Mouse (Mus musculus) colon, adult 2 months (tissue): ENCODE results near the gene Taf13. TPM values are rescaled to one million over a fixed set of nuclear protein-coding genes. Genes with fewer than 3 reads are reported as not detected.

Experiments used
- polyA plus RNA-seq: library from polyadenylated mRNA; depleted of rRNA; stranded (reverse); fragments of >200 nt; gene quantifications from 2 replicates; pipeline ENCODE4 v1.2.3, GENCODE M21; 2012; rRNA removed

The Taf13 gene
- 1.3 and 1.8 TPM in 2 replicates for polyA plus RNA-seq

DNA sequence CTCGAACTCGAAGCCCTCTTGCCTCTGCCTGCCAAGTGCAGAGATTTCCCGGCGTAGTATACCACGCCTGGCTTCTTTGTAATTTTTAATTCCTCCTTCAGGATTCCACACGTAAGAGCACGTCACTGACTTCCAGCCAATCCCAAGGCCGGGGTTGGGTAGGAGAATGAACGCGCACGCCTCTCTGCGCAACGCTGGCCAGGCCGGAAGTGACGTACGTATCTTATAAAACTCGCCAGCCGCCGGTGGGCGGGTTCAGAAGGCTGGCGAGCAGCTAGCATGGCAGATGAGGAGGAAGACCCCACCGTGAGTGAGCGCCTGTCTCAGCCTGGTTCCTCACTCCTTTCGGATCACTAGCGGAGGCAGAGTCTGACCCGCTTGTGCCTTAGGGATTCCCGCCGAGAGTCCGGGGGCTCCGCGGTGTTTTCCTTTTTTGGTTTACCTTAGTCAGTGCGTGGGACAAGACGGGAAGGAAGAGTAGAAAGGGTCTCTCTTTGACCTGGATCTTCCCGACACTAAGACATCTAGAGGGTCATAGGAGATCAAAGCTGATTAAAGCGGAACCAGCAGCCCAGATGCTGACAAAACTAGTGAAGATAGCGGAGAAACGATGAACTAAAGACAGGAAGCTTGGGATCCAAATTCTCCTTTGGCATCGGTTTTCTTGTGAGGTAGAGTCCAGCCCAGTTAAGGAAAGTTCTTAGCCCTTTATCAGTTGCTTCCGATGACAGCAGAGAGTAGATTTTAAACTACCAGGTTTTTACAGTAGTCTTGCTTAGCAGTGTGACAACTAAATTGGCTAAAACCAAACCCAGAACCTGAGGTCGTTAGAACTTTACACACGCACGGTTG lies at the start of gene Taf13:
Gene Taf13 (plus strand): TSS at position 256 of the 852 bp plus-strand sequence.

DNA sequence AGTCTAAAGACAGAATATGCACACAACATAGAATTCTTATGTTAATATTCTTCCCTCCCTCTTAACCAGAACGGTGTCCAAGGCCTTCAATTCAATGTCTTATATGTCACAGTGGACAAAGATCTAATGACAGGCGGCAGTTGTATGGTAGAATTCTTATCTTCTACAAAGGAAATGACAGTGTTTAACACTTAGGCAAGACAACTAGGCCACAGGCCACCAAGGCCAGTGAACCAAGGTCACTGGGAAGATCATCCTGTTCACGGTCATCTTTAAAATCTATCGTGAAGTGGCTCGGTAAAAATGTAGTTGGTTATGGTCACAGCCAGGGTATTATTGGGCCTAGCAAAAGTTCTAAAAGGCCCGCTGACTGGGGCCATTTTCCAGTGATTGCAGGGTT lies 37.5 kb upstream of the Taf13 start, which contains the start of gene 1700013F07Rik:
Gene 1700013F07Rik (plus strand): TSS at position 200 of the 400 bp plus-strand sequence.

DNA sequence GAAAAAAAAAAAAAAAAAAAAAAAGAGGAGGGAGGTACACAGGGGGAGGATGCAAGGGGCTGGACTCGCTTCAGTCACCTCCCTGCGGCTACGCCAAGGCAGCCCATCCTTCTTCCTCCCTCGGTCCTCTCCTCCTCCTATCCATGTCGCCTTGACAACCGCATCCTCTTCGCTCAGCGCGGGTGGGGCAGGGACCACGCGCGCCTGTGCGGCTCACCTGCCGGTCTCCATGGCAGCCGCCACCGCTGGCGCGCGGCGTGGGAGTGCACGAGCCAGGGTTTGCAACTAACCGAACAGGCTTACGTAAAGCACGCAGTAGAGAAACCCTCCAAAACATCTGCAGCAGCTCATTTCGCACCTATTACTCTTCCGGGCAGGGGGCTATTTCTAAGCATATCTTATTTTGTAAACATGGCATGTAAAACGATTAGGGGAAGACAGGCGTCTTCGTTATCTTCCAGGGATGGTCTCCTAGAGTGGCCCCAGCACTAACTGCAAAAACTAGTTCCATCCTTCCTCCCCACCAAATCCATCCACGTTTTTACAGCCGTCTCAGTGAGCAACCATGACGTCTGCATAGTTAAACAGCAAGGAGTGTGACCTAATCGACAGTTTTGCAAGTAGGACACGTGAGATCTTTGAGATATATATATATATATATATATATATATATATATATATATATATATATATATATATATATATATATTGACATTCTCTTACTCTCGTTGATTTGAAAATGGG lies 34.8 kb upstream of the Taf13 start, which contains the start of gene 5330417C22Rik:
Gene 5330417C22Rik (minus strand): TSS at position 20 of the 744 bp plus-strand sequence.

DNA sequence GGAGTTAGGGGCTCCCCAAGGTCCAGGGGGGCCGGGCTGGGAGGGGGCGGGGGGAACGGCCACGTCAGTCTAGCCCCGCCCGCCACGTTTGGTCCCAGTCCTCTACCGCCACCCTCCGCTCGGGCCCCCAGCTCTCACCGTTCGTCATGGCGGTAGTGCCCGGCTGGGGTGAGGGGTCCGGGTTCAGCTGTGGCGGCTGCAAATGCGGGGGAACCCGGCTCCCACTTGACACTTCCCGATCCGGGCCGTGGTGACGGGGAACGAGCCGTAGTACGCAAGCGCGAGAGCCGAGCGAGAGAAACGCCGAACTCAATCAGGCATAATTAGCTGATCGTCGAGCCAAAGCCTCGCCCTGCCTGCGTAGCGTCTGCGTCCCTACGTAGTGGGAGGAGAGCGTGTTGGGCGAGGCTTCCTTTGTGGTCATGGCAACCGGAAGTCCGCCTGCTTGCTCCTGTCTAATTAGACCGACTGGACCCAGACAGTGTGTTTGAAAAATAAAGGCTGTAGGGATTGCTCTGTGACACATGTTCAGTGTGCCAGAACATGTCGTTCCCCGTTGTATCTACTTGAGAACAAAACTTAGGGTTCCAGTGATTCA lies 9.3 kb upstream of the Taf13 start, which contains the start of gene Tmem167b:
Gene Tmem167b (minus strand): TSS at position 334 of the 598 bp plus-strand sequence.

DNA sequence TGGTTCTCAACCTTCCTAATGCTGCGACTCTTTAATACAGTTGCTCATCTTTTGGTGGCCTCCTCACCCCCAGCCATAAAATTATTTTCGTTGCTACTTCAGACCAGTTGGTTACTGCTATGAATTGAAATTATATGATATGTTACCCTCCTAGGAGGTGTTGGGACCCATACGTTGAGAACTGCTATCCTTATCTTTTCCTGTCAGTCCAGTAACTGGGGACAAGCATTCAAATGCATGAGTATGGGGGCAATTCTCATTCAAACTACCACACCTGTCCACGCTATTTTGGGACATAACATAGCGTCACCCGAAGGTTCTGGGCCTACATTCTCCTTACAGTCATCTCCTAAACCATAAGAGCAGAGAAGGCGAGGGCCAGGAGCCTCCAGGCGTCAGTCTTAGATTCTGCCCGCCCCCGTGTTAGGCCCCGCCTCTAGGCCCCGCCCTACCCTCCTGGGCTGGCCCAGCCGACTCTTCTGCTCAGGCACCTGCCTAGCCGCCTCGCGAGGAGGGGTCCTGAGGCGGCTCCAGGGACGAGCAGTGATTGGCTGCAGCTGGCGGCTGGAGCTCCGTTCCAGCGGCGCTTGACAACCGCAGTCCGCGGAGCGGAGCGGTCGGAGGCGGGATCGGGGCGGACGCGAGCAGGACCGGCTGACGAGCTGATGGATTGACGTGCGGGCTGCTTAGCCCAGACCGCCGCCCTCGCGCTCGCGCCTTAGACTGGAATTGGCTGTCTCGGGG lies 19.5 kb downstream of the Taf13 start, which contains the start of gene Wdr47:
Gene Wdr47 (plus strand): TSS at position 494 of the 744 bp plus-strand sequence.

Other genes starting within 250 kb of the Taf13 start
- not detected in 2 replicates for gene Mybphl, start 206.8 kb upstream of the Taf13 start, polyA plus RNA-seq
- 4.6 and 4.7 TPM in 2 replicates for gene Psrc1, start 187.9 kb upstream of the Taf13 start, polyA plus RNA-seq
- gene Celsr2, start 156.1 kb upstream of the Taf13 start, polyA plus RNA-seq, result 6.6 and 7.8 TPM in 2 replicates
- gene Sars, start 126.5 kb upstream of the Taf13 start, polyA plus RNA-seq, result 32.2 and 34.6 TPM in 2 replicates
- 0.25 TPM in 1 of 2 replicates, not detected in the other for gene 1700013F07Rik, start 37.5 kb upstream of the Taf13 start, polyA plus RNA-seq
- 100 and 113 TPM in 2 replicates for gene 5330417C22Rik, start 35.2 kb upstream of the Taf13 start, polyA plus RNA-seq
- gene Tmem167b, start 9.2 kb upstream of the Taf13 start, polyA plus RNA-seq, result 4.5 and 5.4 TPM in 2 replicates
- 2.5 and 2.7 TPM in 2 replicates for gene Wdr47, start 19.6 kb downstream of the Taf13 start, polyA plus RNA-seq
- gene Clcc1, start 82.2 kb downstream of the Taf13 start, polyA plus RNA-seq, result 22.7 and 27.9 TPM in 2 replicates
- 8.8 and 10.6 TPM in 2 replicates for gene Gpsm2, start 150.6 kb downstream of the Taf13 start, polyA plus RNA-seq
- gene Aknad1, start 168.0 kb downstream of the Taf13 start, polyA plus RNA-seq, result 0.03 and 0.05 TPM in 2 replicates